Mouse (Mus musculus) adrenal gland, postnatal 4 days (tissue): Measurements from ENCODE around the gene Rpp25l. TPM values are rescaled to one million over a fixed set of nuclear protein-coding genes. Genes with fewer than 3 reads are reported as not detected.
A peak's percentile ranks its signal among the peaks of the same experiment; 100 is the strongest.

ENCODE experiments used
- DNase-seq, 2 experiments: peaks; one replicate each; pipeline ENCODE4 v3.0.0; 2021 to 2022; ENCODE audit warnings: low spot score in 2 of 2, mixed read lengths in 2 of 2
- total RNA-seq, 2 experiments: library from RNA; stranded (reverse); gene quantifications; 2 replicates each; pipeline ENCODE4 v1.2.3; 2021

The Rpp25l gene
- total RNA-seq, 2 experiments from 2014 or later: 38.2 to 41.5 TPM

DNA sequence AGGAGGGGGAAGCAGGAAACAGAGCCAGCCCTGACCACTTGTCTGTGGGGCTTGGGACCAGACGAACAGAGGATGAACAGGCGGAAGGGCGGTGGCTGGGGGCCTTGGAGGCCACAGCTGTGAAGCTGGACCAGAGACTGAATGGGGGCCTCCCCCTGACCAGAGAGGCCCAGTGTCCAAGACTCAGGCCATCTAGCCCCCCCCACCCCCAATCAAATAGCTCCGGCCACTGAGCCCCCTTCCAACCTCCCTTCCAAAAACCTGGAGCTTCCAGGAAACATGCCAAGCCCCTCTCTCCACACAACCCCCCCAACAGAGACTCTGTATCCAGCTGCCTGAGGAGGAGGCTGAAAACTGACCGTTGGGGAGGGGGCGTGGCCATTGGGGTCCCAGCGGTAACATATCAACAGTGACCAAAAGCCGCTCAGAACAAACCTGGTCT is 40.8 kb downstream of the Rpp25l start:
- no peak for DNase-seq

DNA sequence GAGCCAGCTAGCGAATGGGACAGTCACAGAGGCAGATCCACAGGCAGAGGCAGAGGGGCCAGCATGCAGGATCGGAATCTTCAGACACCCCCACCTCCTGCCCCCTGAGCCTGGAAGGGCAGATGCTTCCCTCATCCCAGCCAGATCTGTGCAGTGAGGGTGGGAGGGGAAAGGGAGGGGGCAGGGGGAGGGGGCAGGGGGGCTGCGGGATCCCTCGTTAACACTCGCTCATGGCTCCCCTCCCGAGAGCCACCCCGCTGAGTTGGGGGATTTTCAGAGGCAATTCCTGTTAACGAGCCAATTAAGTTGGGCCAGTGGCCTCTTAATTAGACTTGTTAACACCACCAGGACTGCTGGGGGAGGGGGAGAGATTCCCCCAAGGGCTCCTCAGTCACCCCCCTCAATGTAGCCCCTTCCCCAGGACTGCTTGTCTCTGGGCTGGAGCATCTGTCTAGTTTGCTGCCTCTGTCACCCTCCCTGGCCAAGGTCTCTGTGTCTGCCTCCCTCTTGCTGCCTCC is 41.3 kb downstream of the Rpp25l start:
- no peak for DNase-seq

DNA sequence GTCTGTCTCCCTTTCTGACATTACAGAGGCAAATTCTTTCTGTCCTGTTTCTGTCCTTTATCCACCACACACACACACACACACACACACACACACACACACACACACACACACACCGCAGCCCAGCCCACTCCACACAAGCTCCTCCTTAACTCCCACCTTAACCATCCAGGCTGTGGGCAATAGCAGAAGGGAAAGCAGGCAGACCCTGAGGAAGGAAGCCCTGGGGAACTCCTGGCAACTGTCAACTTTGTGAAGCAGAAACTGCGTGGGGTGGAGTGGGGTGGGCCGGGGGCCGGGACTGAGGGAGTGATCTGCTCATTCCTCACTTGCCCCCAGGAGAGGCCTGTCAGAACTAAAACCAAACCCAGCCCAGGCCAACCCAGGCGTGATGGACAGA is 41.8 kb downstream of the Rpp25l start:
- DNase-seq: no peak

DNA sequence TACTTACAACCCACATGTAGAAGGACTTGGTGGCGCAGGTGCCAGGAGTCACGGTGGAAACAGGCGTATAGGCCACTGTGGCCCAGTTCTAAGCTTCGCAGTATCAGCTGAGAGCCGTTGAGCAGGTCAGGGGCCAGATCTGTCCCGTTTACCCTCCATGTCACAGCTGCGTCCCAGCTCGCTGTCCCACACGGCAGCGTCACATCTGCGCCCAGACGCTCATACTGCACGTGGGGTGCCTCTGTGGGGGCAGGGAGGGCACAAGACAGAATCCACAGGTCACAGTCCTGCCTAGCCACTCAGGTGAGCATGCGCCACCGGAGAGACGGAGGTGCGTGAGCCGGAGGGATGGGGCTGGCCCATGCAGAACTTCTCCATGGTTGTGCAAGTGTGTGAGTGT is 42.5 kb downstream of the Rpp25l start:
- DNase-seq: no peak

DNA sequence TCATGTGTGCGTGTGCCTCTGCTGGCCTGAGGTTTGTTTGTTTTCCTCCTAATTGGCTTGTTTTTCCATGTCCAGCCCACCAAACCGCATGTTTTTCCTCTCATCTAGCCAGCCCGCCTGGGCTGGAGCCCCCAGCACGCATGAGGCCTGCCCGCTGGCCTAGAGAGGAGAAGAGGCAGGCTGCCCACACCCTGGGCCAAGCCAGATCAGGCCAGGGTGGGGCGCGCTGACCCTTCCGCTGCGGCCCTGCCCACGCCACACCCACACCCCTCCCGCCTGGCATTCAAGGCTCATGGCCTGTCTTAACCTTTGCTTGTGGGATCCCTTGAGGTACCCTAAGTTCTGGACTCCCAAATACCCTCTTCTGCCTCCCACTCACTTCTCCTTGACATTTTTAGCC is 46.7 kb downstream of the Rpp25l start:
- no peak for DNase-seq

DNA sequence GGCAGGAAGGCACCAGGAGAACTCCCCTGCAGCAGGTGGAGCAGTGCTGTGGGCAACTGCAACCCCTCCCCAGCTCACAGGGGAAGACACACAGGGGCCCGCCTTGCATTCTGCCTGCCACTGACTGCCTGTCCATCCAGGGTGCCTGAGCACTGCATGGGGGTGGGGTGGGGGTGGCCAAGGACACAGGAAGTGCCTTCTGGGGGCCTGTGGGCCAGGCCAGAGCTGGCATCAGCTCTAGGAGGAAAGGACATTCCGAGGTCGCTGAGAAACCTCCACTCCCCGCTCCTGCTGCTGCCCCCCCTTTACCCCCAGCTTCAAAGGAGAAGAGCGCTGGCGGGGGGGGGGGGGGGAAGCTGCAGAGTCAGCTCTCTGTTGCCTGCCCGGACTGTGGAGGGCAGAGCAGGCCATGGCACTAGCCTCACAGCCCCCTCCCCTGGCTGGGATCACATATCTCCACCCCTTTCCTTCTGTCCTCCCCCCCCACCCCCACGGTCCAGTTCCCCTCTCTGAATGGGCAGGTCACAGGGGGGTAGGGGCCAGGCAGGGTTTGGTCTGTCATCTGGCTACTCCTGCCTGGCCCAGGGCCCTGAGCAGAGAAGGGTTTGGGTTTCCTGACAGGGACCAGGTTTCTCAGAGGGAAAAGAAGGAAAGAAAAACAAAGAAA is 48.2 kb downstream of the Rpp25l start:
- peak in 1 of 2 experiments; percentile 35 for DNase-seq

DNA sequence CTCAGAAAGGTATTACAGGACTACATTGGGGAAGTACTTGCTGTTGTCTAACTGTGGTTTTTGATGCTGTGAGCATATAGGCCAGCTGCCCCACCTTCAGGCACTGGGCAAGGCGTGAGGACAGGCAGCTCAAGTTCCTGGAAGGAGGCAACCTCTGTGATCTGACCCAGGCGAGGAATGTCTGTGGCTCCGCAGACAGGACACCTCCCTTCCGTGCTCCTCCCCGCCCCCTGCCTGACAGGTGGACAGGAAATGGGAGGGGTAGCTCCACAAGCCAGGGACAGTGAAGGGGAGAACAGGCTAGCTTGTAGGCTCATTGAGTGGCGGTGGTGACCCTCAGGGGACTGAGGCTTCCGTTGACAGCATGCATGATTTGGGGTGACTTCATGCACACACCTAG is 48.8 kb downstream of the Rpp25l start:
- no peak for DNase-seq

DNA sequence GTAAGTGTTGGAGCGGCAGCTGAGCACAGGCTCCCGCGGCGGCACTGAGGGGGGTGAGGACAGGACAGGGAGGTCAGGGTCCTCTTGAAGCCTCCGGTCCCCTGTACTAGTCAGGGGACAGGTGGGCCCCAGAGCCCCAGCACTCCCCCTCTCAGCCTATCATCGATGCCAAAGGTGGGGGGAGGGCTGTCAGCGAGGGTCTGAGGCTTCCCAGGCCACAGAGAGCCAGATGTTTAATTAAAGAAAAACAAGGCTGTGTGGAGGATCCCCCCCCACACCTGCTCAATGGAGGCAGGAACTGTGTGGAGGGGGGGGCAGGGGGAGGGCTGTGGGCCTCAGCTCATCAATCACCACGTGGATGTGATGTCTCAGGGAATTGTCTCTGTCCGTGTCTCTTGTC is 49.7 kb downstream of the Rpp25l start:
- DNase-seq: no peak

DNA sequence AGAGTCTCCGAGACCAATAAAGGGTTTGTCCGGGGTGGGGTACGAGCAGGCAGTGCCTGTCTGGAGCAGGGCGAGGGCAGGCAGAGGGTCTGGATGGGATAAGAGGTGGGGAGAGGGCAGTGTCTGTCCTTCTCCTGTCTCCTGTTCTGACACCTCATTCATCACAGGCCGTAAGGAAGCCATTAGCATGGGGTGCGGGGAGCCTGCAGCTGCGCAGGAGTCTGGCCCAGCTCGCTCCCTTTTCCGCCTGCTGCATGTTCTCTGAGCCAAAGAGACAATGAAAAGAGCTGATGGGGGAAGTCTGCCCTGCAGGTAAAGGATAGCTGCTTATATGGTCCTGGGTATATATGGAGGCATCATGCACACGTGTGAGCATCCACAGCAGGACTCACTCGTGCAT is 50.6 kb downstream of the Rpp25l start:
- DNase-seq: no peak

Other genes starting within 250 kb of the Rpp25l start
- 1 to 10 TPM; 5.3 to 5.8 TPM for gene Kif24, start 248.6 kb downstream of the Rpp25l start, total RNA-seq
- 10 to 100 TPM; 31.1 to 31.7 TPM for gene Nudt2, start 248.4 kb downstream of the Rpp25l start, total RNA-seq
- gene AI464131, start 210.5 kb downstream of the Rpp25l start, total RNA-seq: 10 to 100 TPM; 11.1 to 12.2 TPM
- 1 to 10 TPM in 1 of 2 experiments, under 1 TPM in 1; 0.56 to 1.2 TPM for gene 1110017D15Rik, start 196.2 kb downstream of the Rpp25l start, total RNA-seq
- gene Fam219a, start 144.0 kb downstream of the Rpp25l start, total RNA-seq: 10 to 100 TPM; 31.2 to 34.6 TPM
- gene Dnaic1, start 143.8 kb downstream of the Rpp25l start, total RNA-seq: 1 to 10 TPM in 1 of 2 experiments, under 1 TPM in 1; 0.11 to 1.9 TPM
- gene Enho, start 73.2 kb downstream of the Rpp25l start, total RNA-seq: 1 to 10 TPM; 8.9 to 9.1 TPM
- gene Cntfr, start 16.4 kb downstream of the Rpp25l start, total RNA-seq: 10 to 100 TPM; 46.1 to 52.3 TPM
- gene Il11ra1, start 13.5 kb downstream of the Rpp25l start, total RNA-seq: 10 to 100 TPM; 87.9 to 89.4 TPM
- 100 to 1,000 TPM in 1 of 2 experiments, 10 to 100 TPM in 1; 90.7 to 103 TPM for gene Dctn3, start 9.6 kb upstream of the Rpp25l start, total RNA-seq
- gene Arid3c, start 17.6 kb upstream of the Rpp25l start, total RNA-seq: not detected
- 10 to 100 TPM; 49.6 to 52.6 TPM for gene Galt, start 41.7 kb upstream of the Rpp25l start, total RNA-seq
- gene Sigmar1, start 42.6 kb upstream of the Rpp25l start, total RNA-seq: 10 to 100 TPM; 70.9 to 74.0 TPM
- gene Ccl27a, start 60.7 kb upstream of the Rpp25l start, total RNA-seq: 10 to 100 TPM; 36.2 to 40.5 TPM
- not detected for gene Gm21541, start 190.1 kb upstream of the Rpp25l start, total RNA-seq
- 1 to 10 TPM; 5.5 to 6.1 TPM for gene Gm20878, start 228.0 kb upstream of the Rpp25l start, total RNA-seq